Mouse (Mus musculus): ENCODE measurements at regions not wholly inside any gene's neighbourhood (a gene's known extent, or its start where the extent isn't known, plus 50 kb on each side); places are given as distances from the start of the nearest gene placed in this dataset.

DNA sequence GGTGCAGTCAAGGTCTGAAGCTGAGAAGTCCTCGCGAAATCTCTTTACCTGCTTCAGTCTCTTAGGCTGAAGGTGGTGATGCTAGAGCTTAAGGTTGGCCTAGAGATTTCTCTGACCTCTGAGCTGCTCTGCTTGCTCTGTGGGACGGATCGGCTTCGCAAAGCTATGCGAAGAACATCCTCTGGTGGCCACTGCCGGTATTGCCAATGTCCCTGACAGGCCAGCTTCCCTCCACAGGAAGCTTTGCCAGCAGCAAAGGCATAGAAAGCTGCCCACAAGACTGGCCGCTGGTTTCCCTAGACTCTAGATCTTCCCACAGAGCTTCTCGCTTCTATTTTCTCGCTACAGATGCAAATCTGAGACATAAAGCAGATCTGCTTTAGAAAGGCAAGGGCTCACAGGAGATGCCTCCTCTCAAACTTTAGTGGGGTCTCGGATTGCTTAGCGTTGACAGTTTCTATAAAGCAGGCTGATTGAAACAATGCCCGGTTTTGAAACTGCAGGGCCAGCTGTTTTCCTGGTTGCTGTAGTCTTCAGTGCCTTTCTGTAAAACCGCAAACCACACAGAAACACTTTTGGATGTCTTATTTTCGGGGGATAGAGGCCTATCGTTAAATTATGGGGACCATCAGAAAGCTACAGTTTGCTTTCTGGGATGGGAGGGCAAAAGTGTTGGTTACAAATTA lies 153.7 kb downstream of the Car8 start:
- TF ChIP-seq POLR2A (IDR thresholded peaks at IDR 0.05; ENCODE audit: low read depth, low read length) (no peak), CTCF (IDR thresholded peaks at IDR 0.05; ENCODE audit: borderline replicate concordance, insufficient read depth, low read length) (peak; percentile 69; the same call in 1 of the 2 replicates)
